Mouse (Mus musculus) spleen, embryonic (tissue): ENCODE results near the gene Lrrc4b.

Source experiments
- CTCF ChIA-PET: fragments of 350-600 bp; sonication (Branson Sonifier 250); formaldehyde crosslinking; loops from one replicate; lab custom pipeline; 2022; lab: Charles Lee

Lrrc4b gene

GRCm38 (mm10) chr7:44484841-44485571, 56.2 kb downstream of the Lrrc4b start:
- CTCF ChIA-PET = interaction anchor here (0.6 to 0.7 kb wide), 3 partner anchors 89 to 226 kb away, joined by 3 to 6 read pairs (median 5); partner anchors contain the start of gene 1700008O03Rik

GRCm38 (mm10) chr7:44485572-44486195, 56.9 kb downstream of the Lrrc4b start:
- CTCF ChIA-PET = no interaction called here

GRCm38 (mm10) chr7:44486927-44487575, 58.2 kb downstream of the Lrrc4b start:
- CTCF ChIA-PET = no interaction called here

- CTCF ChIA-PET = interaction anchor here (0.5 to 0.6 kb wide), 2 partner anchors 14 to 131 kb away, joined by 5 to 6 read pairs; no protein-coding TSS in a partner anchor
Observed at GRCm38 (mm10) chr7:44487936-44488335, 59.1 kb downstream of the Lrrc4b start.

GRCm38 (mm10) chr7:44488545-44488944, 59.7 kb downstream of the Lrrc4b start:
- CTCF ChIA-PET = no interaction called here

- CTCF ChIA-PET = interaction anchor here (0.6 kb wide), 1 partner anchor 11 kb away, joined by 14 read pairs; no protein-coding TSS in a partner anchor
Observed at GRCm38 (mm10) chr7:44490281-44490680, 61.5 kb downstream of the Lrrc4b start.

GRCm38 (mm10) chr7:44491391-44491790, 62.6 kb downstream of the Lrrc4b start:
- CTCF ChIA-PET = no interaction called here

- CTCF ChIA-PET = interaction anchor here (0.6 kb wide), 1 partner anchor 13 kb away, joined by 3 read pairs; no protein-coding TSS in a partner anchor
Observed at GRCm38 (mm10) chr7:44492166-44492826, 63.5 kb downstream of the Lrrc4b start.

GRCm38 (mm10) chr7:44494681-44495080, 65.9 kb downstream of the Lrrc4b start:
- CTCF ChIA-PET = interaction anchor here (0.9 kb wide), 1 partner anchor 60 kb away, joined by 3 read pairs; no protein-coding TSS in a partner anchor

GRCm38 (mm10) chr7:44495086-44495485, 66.3 kb downstream of the Lrrc4b start:
- CTCF ChIA-PET = no interaction called here

- CTCF ChIA-PET = interaction anchor here (0.5 kb wide), 1 partner anchor 121 kb away, joined by 13 read pairs; no protein-coding TSS in a partner anchor
Observed at GRCm38 (mm10) chr7:44495992-44496770, 67.4 kb downstream of the Lrrc4b start, which contains the start of the genes Emc10 and Fam71e1. Gene Emc10, minus strand, starts transcription at chr7:44496529. Gene Fam71e1, plus strand, starts transcription at chr7:44496581.

GRCm38 (mm10) chr7:44496771-44497109, 67.9 kb downstream of the Lrrc4b start:
- CTCF ChIA-PET = interaction anchor here (0.5 kb wide), 1 partner anchor 122 kb away, joined by 13 read pairs; no protein-coding TSS in a partner anchor

- CTCF ChIA-PET = interaction anchor here (0.6 to 0.8 kb wide), 3 partner anchors 28 to 1148 kb away, joined by 3 to 7 read pairs (median 6); no protein-coding TSS in a partner anchor
Observed at GRCm38 (mm10) chr7:44497361-44498055, 68.7 kb downstream of the Lrrc4b start.

GRCm38 (mm10) chr7:44498922-44499321, 70.1 kb downstream of the Lrrc4b start:
- CTCF ChIA-PET = interaction anchor here (0.7 kb wide), 1 partner anchor 50 kb away, joined by 3 read pairs; the partner anchor contains the start of gene Pold1

GRCm38 (mm10) chr7:44500046-44500445, 71.2 kb downstream of the Lrrc4b start:
- CTCF ChIA-PET = no interaction called here

GRCm38 (mm10) chr7:44501563-44502115, 72.8 kb downstream of the Lrrc4b start:
- CTCF ChIA-PET = interaction anchor here (0.6 to 1.5 kb wide), 4 partner anchors 12 to 76 kb away, joined by 3 to 14 read pairs (median 5); no protein-coding TSS in a partner anchor

- CTCF ChIA-PET = interaction anchor here (0.6 kb wide), 1 partner anchor 15 kb away, joined by 3 read pairs; no protein-coding TSS in a partner anchor
Observed at GRCm38 (mm10) chr7:44507491-44507890, 78.7 kb downstream of the Lrrc4b start.
